Mouse (Mus musculus): Measurements from ENCODE around the gene Zscan4-ps3. TPM values are rescaled to one million over a fixed set of nuclear protein-coding genes. Genes with fewer than 3 reads are reported as not detected.
"Not testable (repeated sequence)": the region's sequence is repeated elsewhere in the genome, so short reads cannot be mapped to it uniquely, and the experiment has no call there.

Gene Zscan4-ps3
- not detected in 2 replicates for polyA plus RNA-seq (2012; ENCODE audit: insufficient read depth, insufficient read length, low replicate concordance, missing spikeins)

DNA sequence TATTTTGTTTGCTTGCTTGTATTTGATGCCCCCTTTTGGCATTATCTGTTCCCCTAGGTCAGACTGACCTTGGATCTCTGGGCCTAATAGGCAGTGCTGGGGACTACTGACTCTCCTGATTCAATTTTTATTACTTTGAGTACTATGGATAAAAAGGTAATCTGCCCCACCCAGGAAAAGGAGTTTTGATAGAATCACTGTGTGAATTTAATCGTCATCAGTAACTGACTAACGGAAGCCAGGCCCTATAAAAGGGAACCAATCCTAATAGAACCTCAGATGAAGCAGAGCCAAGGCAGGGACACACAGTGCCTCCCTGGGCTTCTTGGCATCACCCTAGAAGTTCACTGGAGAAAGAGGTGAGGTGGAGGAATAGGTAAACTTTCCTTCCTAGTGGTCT lies at the start of gene Zscan4-ps3:
Gene Zscan4-ps3, plus strand, starts transcription at position 301 of the 400 bp plus-strand sequence.
- not testable (repeated sequence) for H3K4me1 ChIP-seq (ENCODE audit: control insufficient read depth, insufficient read depth, low read length); H3K27ac ChIP-seq (ENCODE audit: insufficient read depth, low read depth, low read length); H3K4me3 ChIP-seq (ENCODE audit: insufficient read depth, low read depth, low read length)
- 85% methylated on average over 2 of the region's 2 CpGs for WGBS

DNA sequence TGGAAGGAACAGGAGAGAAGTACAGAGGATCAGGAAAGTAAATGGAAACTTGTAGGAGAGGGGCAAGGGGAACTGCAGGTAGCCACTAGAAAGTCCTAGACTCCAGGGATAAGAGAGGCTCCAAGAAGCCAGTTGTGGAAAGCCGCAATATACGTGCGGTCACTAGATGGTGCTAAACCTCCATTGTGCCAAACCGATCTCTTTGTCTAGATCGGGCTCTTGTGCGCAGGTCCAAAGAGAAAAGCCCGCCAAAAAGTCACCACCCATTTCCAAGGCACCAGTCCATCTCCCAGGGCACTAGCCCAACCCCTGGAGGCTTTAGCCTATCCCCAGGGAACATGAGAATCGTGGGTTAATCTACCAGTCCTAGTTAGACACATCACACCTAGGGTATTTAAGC lies 8.0 kb downstream of the Zscan4-ps3 start:
- not testable (repeated sequence) for H3K4me3 ChIP-seq (ENCODE audit: insufficient read depth, low read depth, low read length); H3K27ac ChIP-seq (ENCODE audit: insufficient read depth, low read depth, low read length); H3K4me1 ChIP-seq (ENCODE audit: control insufficient read depth, insufficient read depth, low read length)
- WGBS: 9% methylated on average over 8 of the region's 8 CpGs

Other genes starting within 250 kb of the Zscan4-ps3 start
- not detected in 2 replicates for gene Zscan4f, start 211.4 kb upstream of the Zscan4-ps3 start, polyA plus RNA-seq (2012; ENCODE audit: insufficient read depth, insufficient read length, low replicate concordance, missing spikeins)
- not detected in 2 replicates for gene Zscan4-ps2, start 95.0 kb upstream of the Zscan4-ps3 start, polyA plus RNA-seq (2012; ENCODE audit: insufficient read depth, insufficient read length, low replicate concordance, missing spikeins)
- not detected in 2 replicates for gene Vmn1r72, start 70.8 kb downstream of the Zscan4-ps3 start, polyA plus RNA-seq (2012; ENCODE audit: insufficient read depth, insufficient read length, low replicate concordance, missing spikeins)
- not detected in 2 replicates for gene Vmn1r73, start 121.0 kb downstream of the Zscan4-ps3 start, polyA plus RNA-seq (2012; ENCODE audit: insufficient read depth, insufficient read length, low replicate concordance, missing spikeins)
- gene Vmn1r74, start 224.7 kb downstream of the Zscan4-ps3 start, polyA plus RNA-seq (2012; ENCODE audit: insufficient read depth, insufficient read length, low replicate concordance, missing spikeins): not detected in 2 replicates